Mouse (Mus musculus): ENCODE data around the gene Celf2.

Celf2 gene

DNA sequence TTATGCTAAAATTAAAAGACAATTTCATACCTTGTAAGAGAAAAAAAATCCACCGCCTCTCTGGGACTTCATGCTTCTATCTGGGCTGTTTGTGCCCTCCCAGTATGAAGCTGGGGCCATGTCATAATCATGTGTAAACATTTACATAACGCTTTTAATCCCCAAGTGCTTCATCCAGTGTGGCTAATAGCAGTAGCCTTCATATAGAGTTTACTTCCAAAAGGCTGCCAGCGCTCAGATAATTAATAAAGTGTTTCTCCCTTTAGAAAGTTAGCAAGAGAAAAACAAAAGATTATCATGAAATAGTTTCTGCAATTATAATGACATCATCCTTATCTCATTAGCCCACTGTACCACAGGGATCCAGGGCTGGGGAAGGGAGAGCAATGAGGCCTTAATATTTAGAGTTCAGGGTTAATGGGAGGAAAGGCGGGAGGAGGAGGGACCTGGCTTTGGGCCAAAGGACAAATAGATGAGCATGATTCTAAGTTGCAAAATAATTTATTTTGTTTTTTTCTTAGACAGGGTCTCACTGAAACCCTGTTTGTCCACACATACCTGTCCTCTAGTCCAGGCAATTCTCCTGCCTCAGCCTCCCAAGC, 425.8 kb downstream of the Celf2 start:
- DNase-seq (ENCODE audit: low spot score in 2 of 2) = no peak

DNA sequence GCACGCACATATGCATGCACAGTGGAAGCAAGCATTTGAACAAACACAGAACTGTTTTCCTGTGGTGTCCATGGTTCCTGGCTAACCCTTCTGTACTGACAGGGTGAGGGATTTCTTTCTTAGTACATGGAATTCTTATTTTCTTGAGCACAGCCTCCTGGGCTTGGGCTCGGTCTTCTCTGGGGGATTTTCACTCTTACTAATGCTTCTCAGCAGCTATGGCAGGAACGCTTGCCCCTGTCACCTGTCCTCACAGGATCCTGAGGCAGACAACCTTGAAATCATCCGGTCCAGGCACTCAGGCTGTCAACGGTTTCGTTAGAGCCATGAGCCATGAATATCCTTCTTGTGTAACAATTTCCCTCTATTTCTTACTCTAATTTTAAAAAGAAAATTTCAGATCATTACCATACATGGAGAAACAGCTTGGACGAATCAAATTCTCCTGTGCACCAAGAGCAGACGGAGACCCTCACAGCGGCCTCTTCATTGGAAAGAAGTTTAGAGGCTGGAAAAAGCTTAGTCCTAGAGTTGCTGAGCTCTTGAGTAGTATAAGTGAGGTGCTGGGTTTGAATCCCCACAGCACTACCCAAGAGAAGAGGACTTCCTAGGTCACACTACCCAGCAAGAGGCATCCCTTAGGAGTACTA, 426.9 kb downstream of the Celf2 start:
- DNase-seq (ENCODE audit: low spot score in 2 of 2) = no peak

GRCm38 (mm10) chr2:7080794-7081783, 428.3 kb downstream of the Celf2 start:
- no peak for DNase-seq (ENCODE audit: low spot score in 2 of 2)

GRCm38 (mm10) chr2:7080086-7080485, 429.3 kb downstream of the Celf2 start:
- no peak for DNase-seq (ENCODE audit: low spot score in 2 of 2)

GRCm38 (mm10) chr2:7079390-7079789, 430.0 kb downstream of the Celf2 start:
- no peak for DNase-seq (ENCODE audit: low spot score in 2 of 2)

- DNase-seq (ENCODE audit: low spot score in 2 of 2) = no peak
These were observed 435.6 kb downstream of the Celf2 start for GRCm38 (mm10) chr2:7073730-7074129.

- DNase-seq (ENCODE audit: low spot score in 2 of 2) = no peak
These were observed 436.8 kb downstream of the Celf2 start for GRCm38 (mm10) chr2:7072344-7073265.

DNA sequence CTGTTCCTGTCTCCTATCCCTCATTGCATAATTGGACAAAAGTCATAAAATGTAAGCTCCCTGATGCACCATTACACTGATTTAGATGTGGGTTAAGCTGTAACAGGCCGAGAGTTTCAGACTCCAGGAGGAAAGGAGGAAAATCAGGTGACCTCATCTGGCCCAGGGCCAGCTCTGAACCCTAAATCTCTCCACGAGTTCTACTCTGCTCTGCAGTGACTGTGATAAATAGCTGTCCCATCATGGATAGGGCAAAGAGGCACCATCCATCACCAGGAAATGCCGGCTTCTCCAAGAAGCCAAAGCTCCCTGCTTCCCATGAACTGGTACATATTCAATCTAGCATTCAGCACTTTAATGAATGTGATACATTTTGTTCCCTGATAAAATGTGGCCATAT, 439.9 kb downstream of the Celf2 start:
- DNase-seq (ENCODE audit: low spot score in 2 of 2) = no peak

GRCm38 (mm10) chr2:7068281-7068680, 441.1 kb downstream of the Celf2 start:
- no peak for DNase-seq (ENCODE audit: low spot score in 2 of 2)

GRCm38 (mm10) chr2:7063574-7064192, 445.7 kb downstream of the Celf2 start:
- no peak for DNase-seq (ENCODE audit: low spot score in 2 of 2)

DNA sequence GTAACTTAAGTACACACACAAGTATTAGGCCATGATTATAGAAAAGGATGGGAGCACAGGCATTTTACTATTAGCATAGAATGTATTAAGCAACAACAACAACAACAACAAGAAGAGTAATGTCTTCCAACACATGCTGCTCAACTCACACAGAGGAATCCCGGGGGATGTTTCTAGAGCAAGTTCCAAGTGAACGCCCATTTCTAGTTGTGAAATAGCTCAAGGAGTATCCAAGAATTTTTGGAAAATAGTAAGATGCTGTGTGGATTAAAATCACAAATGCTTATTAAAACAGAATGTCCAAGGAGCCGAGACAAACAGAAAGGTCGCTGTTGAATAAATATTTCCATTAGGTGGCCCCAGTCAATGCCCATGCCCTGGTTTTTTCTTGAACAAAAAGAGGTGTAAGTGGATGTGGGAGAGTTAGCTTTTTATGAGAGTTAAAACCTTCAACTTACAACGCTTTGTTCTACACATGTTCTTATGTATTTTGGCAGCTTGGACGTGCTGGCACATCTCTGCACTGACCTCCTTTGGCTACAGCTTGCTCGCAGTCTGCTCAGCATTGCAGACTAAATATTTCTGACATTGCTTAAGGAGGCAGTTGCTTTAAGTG, 448.8 kb downstream of the Celf2 start:
- DNase-seq (ENCODE audit: low spot score in 2 of 2) = no peak

DNA sequence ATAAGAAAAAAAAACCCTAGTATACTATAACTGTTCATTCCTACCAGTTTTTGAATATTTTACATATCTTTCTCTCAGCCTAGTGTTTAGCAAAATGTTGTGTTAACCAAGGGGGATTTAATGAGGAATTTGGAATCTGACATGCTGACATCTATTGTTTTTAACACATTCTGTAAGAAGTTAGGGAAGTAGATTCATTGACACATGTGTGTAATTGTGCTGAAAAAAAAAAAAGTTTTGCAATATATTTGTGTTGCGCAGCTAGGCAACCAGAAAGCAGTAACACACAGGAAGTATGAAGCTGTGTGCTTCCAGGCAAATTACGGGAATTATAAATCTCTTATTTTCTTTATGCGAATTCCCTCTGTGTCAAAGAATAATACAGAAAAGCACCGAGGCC, 453.0 kb downstream of the Celf2 start:
- no peak for DNase-seq (ENCODE audit: low spot score in 2 of 2)

DNA sequence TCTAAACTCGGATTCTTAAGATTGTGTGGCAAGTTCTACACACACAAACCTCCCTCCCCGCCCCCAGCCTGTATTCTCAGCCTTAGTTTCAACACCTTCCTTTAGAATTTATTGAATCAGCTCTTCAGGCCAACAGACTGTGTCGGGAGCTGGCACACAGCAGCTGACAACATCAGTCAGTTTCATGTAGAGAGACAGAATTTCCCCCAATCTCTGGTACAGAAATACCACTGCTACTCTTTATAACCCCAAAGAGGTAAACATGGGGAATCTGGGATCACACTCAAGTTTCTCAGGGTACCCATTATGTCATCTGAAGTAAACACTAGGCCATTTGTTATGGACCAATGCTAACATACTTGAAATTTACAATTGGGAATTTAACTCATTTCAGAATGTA, 453.4 kb downstream of the Celf2 start:
- no peak for DNase-seq (ENCODE audit: low spot score in 2 of 2)

- peak in 1 of 2 experiments; percentile 67 for DNase-seq (ENCODE audit: low spot score in 2 of 2)
These were observed 458.3 kb downstream of the Celf2 start for GRCm38 (mm10) chr2:7051090-7051489.

GRCm38 (mm10) chr2:7046155-7046554, 463.2 kb downstream of the Celf2 start:
- no peak for DNase-seq (ENCODE audit: low spot score in 2 of 2)

DNA sequence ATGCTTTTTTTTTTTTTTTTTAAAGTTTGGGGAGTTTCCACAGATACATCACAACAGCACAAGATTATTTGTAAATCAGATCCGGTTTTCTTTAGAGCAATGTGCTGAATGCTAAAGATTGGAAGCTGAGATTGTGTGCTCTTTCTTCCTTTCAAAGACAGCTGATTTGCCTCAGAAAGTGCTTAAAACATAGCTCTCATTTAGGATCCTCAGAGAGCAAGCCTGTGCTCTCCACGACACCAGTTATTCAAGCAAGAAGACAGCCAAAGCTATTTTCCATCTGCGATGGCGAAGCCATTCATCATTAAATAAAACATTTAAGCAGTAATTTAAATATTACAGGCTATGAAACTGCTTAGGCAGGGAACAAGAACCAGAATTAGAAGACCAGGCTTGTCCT, 463.8 kb downstream of the Celf2 start:
- DNase-seq (ENCODE audit: low spot score in 2 of 2) = no peak

- DNase-seq (ENCODE audit: low spot score in 2 of 2) = no peak
These were observed 465.4 kb downstream of the Celf2 start for GRCm38 (mm10) chr2:7043770-7044459.

- no peak for DNase-seq (ENCODE audit: low spot score in 2 of 2)
These were observed 468.4 kb downstream of the Celf2 start for GRCm38 (mm10) chr2:7040940-7041339.

DNA sequence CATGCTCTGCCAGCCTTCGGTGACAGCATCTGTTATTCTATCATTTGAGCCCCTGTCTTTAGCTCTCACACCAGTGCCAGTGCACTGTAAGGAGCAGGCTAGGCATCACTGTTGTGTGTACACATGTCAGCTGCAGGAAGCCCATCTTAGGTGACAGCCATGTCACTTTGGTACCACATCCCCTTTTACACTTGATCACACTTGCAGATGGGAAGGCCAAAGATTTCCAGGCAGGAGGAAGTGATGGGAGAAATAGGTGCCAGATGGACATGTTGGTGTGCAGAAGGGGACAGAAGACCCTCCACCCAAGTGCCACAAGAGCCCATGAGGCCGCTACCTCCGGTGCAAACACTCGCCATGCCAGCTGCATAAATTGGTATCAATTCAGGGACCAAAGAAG, 470.4 kb downstream of the Celf2 start:
- DNase-seq (ENCODE audit: low spot score in 2 of 2) = no peak

DNA sequence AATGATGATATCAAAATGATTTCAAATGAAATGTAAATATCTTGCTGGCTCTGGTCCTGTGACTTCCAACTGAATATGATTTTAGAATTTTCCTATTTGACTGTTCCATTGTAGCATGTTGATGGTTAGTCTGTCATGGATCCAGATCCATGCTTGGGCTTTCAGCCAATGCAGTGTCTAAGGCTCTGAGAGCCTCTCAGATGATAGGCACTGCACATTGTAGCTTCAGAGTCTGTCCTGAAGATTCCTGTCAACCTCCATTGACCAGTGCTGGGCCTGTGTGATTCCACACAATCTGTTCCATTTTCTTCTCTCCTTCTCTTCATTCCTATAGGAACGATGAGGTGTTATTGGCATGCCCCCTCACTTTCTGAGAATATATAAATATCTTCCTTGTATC, 478.0 kb downstream of the Celf2 start:
- DNase-seq (ENCODE audit: low spot score in 2 of 2) = no peak
